Mouse (Mus musculus): ENCODE results near the gene Mettl17.

Gene Mettl17

DNA sequence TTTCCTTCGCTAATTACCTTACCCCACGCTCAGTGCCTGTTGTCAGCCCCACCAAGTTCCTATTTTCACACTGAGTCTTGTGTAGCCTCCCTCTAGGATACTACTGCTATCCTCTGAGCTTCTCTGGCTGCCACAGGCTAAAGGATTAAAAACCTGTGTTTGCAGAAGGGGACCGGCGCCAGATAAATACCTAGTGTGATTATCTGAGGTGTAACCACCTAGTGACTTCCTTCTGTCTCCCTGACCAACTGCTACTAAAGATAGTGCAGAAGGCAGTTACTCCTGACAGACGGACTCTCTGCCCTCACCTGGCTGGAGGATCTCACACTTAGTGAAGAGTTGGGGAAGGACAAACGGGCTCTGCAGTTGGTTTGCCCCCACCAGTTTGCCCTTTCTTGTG is 11.4 kb downstream of the Mettl17 start:
- no peak for DNase-seq (ENCODE audit: extremely low spot score, low read depth, low spot score)

GRCm38 (mm10) chr14:51896539-51897170 is 12.0 kb downstream of the Mettl17 start:
- no peak for DNase-seq (ENCODE audit: extremely low spot score, low read depth, low spot score)

GRCm38 (mm10) chr14:51899351-51899750 is 14.7 kb downstream of the Mettl17 start:
- DNase-seq (ENCODE audit: extremely low spot score, low read depth, low spot score): no peak

DNA sequence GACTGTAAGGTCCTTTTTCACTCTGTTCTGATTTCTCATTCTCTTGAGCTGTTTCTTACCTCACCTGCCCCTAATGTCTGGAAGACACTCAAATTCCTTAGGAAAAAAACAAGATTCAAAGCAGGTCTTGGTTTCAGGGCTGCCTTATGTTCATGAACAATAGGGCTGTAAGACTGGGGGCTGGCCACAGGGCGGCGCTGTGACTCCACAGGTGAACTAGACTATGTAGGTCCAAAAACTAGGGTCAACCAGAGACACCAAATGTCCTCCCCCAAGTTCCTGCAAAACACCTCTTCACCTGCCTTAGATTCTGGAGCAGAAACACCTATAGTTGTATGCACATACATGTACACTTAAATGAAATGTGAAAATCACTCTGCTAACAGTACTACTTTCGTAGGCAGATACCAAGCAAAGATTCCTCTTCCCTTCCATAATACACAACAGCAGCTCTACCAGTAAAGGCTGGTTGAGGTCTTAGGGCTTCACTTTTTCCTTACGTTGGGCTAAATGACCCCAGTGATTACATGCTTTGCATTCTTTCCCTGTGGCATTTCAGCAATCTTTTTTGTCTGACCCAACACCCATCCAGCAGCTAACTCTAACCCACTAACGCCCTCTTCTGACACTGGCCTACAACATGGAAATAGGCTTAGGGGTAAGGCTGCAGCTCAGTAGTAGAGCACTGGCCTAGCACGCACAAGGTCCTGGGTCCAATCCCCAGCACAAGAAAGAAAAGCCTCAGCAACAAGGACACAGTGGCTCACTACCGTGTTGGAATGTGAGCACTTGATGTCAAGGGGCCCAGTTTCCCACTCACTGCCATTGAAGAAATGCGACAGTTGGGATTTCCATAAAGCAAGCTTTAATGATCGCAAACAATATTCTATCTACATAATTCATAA is 18.4 kb downstream of the Mettl17 start:
- DNase-seq (ENCODE audit: extremely low spot score, low read depth, low spot score): no peak

GRCm38 (mm10) chr14:51903782-51904181 is 19.1 kb downstream of the Mettl17 start:
- DNase-seq (ENCODE audit: extremely low spot score, low read depth, low spot score): no peak

GRCm38 (mm10) chr14:51904706-51905105 is 20.1 kb downstream of the Mettl17 start:
- no peak for DNase-seq (ENCODE audit: extremely low spot score, low read depth, low spot score)

GRCm38 (mm10) chr14:51906102-51906501 is 21.5 kb downstream of the Mettl17 start:
- no peak for DNase-seq (ENCODE audit: extremely low spot score, low read depth, low spot score)

DNA sequence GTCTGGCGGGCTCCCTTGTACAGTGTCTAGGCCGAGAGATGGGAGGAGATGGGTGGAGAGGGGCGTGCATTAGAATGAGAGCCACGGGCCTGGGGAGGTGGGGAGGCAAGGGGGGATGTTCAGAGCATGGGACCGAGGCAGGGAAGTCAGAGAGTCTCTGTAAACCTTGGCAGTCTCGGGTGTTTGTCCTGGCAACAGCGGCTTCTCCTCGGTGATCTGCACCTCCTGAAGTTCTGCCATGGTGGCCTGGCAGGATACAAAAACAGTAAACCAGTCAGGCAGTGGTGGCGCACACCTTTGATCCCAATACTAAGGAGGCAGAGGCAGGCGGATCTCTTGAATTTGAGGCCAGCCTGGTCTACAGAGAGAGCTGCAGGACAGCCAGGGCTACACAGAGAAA is 26.7 kb downstream of the Mettl17 start:
- no peak for DNase-seq (ENCODE audit: extremely low spot score, low read depth, low spot score)

GRCm38 (mm10) chr14:51912391-51913061 is 27.9 kb downstream of the Mettl17 start:
- no peak for DNase-seq (ENCODE audit: extremely low spot score, low read depth, low spot score)

- no peak for DNase-seq (ENCODE audit: extremely low spot score, low read depth, low spot score)
Measured at GRCm38 (mm10) chr14:51913062-51913959, 28.7 kb downstream of the Mettl17 start.

DNA sequence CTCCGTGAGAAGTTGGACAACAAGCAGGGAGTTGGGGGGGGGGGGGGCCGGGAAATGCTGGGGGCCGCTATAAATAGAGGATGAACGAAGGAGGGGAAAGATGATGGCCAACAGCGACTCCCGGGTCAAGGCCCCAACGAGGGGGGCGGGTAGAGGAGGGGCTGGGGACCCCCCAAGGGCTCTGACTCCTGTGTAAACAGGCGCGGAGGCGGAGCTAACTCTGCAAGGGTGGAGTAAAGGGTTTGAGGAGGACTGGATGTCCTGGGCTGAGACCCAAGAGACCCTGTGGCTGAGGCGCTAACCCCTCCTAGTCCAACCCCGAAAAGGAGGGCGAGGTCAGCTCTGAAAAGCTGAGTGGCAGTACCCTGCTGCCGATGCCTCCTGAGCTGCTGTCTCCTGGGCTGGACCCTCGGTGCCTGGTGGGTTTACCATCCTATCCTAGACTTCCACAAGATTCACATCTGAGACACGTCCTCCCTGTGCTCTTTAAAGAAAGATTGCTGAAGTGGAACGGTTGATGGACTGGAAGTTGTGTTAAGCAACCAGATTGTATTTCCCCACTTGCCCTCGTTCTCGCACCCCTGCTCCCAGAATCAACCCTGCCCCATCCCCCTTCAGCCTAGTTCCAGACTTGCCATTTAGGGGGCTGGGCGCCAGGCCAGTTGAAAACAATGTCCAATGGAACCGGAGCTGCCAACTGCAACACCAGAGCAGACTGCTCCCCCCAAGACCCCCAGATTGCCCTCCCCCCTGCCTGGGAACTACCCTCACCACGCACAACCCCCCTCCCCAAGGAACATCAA is 29.5 kb downstream of the Mettl17 start, which contains the start of gene Ndrg2:
Ndrg2 (minus strand) TSS at position 199 of the 803 bp plus-strand sequence.
- DNase-seq (ENCODE audit: extremely low spot score, low read depth, low spot score): no peak

DNA sequence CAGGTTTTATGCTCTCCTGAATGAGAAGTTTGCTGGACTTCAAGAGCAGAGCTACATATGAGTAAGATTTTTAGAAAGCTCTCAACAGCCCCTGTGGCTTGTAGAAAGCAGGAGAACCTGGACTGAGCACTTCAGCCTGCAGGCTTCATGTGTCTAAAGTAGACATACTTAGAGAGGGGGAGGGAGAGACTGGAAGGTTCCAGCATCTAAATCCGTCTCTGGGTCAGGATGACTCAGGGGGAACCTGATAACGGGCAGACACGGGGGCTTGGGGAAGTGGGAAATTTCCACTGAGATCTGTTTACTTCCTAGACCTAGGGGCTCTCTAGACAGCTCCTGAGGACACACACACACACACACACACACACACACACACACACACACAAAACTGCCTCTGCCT is 30.4 kb downstream of the Mettl17 start:
- DNase-seq (ENCODE audit: extremely low spot score, low read depth, low spot score): no peak

- no peak for DNase-seq (ENCODE audit: extremely low spot score, low read depth, low spot score)
Measured at GRCm38 (mm10) chr14:51916539-51916938, 31.9 kb downstream of the Mettl17 start.

DNA sequence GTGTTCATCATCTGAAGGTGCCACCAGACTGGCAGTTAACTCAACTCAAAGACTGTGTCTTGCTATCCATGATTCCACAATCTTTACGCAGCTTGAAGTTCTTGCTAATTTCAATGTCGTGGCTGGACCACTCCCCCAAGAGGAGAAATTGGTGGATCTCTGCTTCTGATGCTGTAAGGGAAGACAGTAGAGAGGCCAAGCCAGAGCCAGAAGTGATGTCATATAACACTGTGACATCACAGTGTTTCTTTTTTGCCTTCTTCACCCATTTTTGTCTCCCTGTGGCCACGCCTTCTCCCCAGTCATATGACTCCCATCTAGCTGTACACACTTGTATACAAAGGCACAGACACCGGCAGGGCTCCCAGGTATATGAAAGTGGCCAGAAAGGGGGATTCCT is 33.5 kb downstream of the Mettl17 start, which contains the start of gene Tppp2:
Tppp2 (plus strand) TSS at position 301 of the 400 bp plus-strand sequence.
- DNase-seq (ENCODE audit: extremely low spot score, low read depth, low spot score): no peak

DNA sequence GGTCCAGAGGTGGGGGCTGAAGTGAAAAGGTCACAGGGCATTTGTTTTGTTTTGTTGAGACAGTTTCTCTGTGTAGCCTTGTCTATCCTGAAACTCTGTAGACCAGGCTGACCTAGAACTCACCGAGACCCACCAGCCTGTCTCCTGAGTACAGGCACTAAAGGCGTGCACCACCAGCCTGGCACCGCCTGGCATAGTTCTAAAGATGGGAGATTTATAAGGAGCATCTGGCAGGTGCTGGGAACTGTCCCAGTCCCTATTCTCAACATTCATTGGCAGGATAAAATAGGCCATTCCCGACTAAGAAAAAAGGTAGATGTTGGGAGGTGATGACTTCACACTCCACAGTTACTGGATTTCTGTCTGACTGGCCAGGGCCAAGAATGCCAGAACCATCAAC is 34.3 kb downstream of the Mettl17 start:
- DNase-seq (ENCODE audit: extremely low spot score, low read depth, low spot score): no peak

GRCm38 (mm10) chr14:51921759-51922570 is 37.3 kb downstream of the Mettl17 start:
- no peak for DNase-seq (ENCODE audit: extremely low spot score, low read depth, low spot score)

DNA sequence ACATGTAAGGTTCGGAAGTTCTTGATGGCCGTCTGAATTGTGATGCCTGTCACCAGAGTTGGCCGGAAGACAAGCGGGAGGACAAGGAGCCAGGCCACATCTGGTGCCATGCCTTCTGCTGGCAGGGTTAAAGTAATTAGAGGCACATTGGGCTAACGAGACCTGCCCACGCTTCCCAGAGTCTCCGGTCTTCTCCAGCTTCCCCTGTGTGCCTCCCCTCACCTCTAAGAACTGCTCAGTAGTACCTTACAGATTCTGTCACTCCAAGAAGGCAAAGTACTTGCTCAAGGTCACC is 37.9 kb downstream of the Mettl17 start, which contains the start of gene Rnase13:
Rnase13 (minus strand) TSS at position 203 of the 295 bp plus-strand sequence.
- no peak for DNase-seq (ENCODE audit: extremely low spot score, low read depth, low spot score)

DNA sequence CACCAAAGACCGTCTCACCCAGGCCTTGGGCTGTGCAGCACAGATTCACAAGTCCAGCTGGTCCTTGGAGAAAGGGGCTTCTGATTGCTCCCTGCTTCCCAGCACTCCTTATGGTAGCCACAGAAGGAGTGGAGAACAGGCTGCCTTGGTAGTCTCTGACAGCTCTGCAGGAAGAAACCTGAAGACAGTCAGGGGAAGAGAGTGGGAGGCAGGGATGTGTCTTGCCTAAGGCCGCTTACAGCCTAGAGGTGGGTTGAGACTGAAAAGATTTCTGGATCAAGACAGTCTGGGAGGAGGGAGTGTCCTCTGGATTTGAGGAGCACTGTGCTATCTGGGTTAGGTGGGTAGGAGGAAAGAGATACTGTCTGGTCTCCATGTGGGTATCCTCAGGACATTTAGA is 38.3 kb downstream of the Mettl17 start:
- DNase-seq (ENCODE audit: extremely low spot score, low read depth, low spot score): no peak

DNA sequence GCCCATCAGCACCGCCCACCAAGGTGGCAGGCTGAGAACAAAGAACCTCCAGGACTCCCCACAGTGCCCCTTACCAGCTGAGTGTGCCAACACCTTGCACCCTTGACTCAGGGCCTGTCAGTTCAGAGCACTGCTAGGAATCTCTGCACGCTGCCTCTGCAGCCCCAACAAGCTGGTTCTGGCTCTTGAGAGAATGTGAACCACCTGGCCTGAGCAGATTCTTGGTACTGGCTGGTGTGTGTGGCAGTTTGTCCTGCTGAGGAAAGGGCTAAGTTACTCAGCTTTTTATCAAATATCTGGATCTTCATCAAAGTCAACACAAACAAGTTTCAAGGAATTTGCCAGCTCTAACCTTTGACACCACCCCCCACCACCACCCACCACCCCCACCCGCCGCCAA is 38.9 kb downstream of the Mettl17 start:
- DNase-seq (ENCODE audit: extremely low spot score, low read depth, low spot score): no peak

Measured in hindlimb bud, embryonic 11.5 days (tissue).